Mouse (Mus musculus) forebrain, embryonic 16.5 days (tissue): Measurements from ENCODE around the gene Cacng3. TPM values are rescaled to one million over a fixed set of nuclear protein-coding genes. Genes with fewer than 3 reads are reported as not detected.

Source experiments
- ATAC-seq: fragments of 200-750 bp; cut with Nextera tagmentation; 2 replicates; pipeline ENCODE4 v1.8.0; 2017; ENCODE audit warnings: mild to moderate bottlenecking, moderate library complexity
- H3K27ac ChIP-seq: fragments of 300-500 bp; sonication (generic); 2 replicates; pipeline ENCODE4 v1.5.1; 2014; ENCODE audit warnings: low read length, control low read depth
- H3K27me3 ChIP-seq: fragments of 300-500 bp; sonication (generic); replicated peaks from 2 replicates; pipeline ENCODE4 v1.6.1; 2014; ENCODE audit warnings: low read length; ENCODE audit not compliant: control insufficient read depth, insufficient read depth
- H3K36me3 ChIP-seq: fragments of 300-500 bp; sonication (generic); 2 replicates; pipeline ENCODE4 v1.6.1; 2014; ENCODE audit not compliant: control insufficient read depth, insufficient read depth
- H3K4me1 ChIP-seq: fragments of 300-500 bp; sonication (generic); replicated peaks from 2 replicates; pipeline ENCODE4 v1.6.1; 2014; ENCODE audit warnings: low read length; ENCODE audit not compliant: control insufficient read depth, insufficient read depth
- H3K4me2 ChIP-seq: fragments of 300-500 bp; sonication (generic); 2 replicates; pipeline ENCODE4 v1.6.1; 2014; ENCODE audit warnings: mild to moderate bottlenecking, low read length, control low read depth
- H3K4me3 ChIP-seq: fragments of 300-500 bp; sonication (generic); replicated peaks from 2 replicates; pipeline ENCODE4 v1.5.1; 2014; ENCODE audit warnings: mild to moderate bottlenecking, low read length, control low read depth
- H3K9ac ChIP-seq: fragments of 300-500 bp; sonication (generic); replicated peaks from 2 replicates; pipeline ENCODE4 v1.6.1; 2014; ENCODE audit warnings: low read depth, low read length, control low read depth
- H3K9me3 ChIP-seq: fragments of 300-500 bp; sonication (generic); 2 replicates; pipeline ENCODE4 v1.6.1; 2016; ENCODE audit warnings: low read length; ENCODE audit not compliant: control insufficient read depth
- WGBS: fragments of 180-500 bp; shearing (Covaris S2); extraction: QIAGEN DNeasy Blood & Tissue Kit; methylation state at CpG from one replicate; pipeline ENCODE4 v1.1.7; 2014; 5-methylcytosine and 5-hydroxymethylcytosine counted together
- polyA plus RNA-seq: library from polyadenylated mRNA; unstranded; fragments of >200 nt; fragmentation: Nextera tagmentation; extraction: Ambion mirVana; gene quantifications from 2 replicates; pipeline ENCODE4 v1.2.1, GENCODE M21; 2015

Cacng3 gene
- polyA plus RNA-seq, 1 experiment from 2014 or later, result 12.8 TPM

DNA sequence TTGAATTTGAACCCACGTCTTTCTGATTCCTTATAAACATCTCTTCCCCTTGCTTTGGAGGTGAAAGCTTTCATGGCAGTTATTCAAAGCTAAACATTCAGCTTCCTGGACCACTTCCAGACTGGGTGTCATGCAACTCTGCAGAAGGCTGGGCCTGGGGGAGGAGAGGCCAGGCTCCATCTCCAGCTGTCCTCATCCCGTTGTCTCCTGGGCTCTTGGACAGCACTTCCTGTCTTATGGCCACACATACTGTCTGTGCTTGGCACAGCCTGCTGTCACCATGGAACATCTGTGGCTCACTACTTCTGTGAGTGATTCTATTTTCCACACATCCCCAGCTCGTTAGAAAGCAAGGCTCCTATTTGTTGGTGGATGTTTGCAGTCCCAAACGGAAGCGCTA lies 31.5 kb downstream of the Cacng3 start:
- no peak overlapping the region for H3K4me3 ChIP-seq
- H3K27me3 ChIP-seq, result no peaks in the 10 kb centered on the region
- H3K36me3 ChIP-seq, result no peaks in the 10 kb centered on the region
- no peak overlapping the region for H3K4me2 ChIP-seq
- no peaks in the 10 kb centered on the region for H3K9me3 ChIP-seq
- no peaks in the 10 kb centered on the region for H3K4me1 ChIP-seq
- no peak overlapping the region for H3K27ac ChIP-seq
- 59% methylated on average over 5 of the region's 5 CpGs for WGBS
- no peak for ATAC-seq
- H3K9ac ChIP-seq, result no peak overlapping the region

DNA sequence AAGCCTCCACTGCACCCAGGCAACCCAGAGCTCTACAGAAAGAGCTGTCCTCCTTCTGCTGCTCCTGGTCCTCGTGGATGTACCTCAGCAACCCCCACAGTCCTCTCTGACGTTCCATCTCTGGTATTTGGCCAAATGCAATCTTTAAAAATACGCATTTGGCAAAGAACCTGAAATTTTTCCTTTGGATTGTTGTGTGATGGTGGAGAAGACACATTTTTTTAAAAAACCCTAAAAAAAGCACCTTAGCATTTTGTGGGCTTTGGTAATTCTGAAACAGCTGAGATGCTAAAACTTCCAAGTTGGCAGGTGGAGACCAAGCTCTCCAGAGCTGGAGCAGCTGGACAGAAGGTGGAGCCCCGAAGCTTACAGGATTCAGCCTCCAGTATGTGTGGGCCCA lies 32.2 kb downstream of the Cacng3 start:
- Histone ChIP-seq H3K4me3 (no peak overlapping the region), H3K9me3 (no peaks in the 10 kb centered on the region), H3K36me3 (no peaks in the 10 kb centered on the region), H3K4me1 (no peaks in the 10 kb centered on the region), H3K4me2 (no peak overlapping the region), H3K9ac (no peak overlapping the region), H3K27ac (no peak overlapping the region), H3K27me3 (no peaks in the 10 kb centered on the region)
- ATAC-seq, result no peak
- 72% methylated on average over 4 of the region's 4 CpGs for WGBS

DNA sequence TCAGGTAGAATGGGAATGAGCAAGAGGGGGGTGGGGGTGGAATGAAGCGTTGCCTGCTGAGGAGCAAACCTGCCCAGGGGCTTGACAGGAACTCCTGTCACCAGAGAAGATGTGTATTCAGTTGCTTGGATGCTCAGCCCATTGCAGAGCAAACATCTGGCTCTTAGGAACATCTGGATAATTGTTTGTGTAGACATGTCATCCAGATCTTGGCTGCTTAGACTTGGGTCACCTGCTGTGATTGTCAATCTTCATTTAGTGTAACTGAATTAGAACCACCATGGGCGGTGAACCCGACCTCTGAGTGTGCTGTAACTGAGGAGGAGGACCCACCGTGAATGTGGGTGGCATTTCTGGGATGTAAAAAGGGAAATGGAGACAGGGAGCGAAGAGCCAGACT lies 36.4 kb downstream of the Cacng3 start:
- no peak for ATAC-seq
- WGBS, result 65% methylated on average over 5 of the region's 5 CpGs
- Histone ChIP-seq H3K4me1 (no peaks in the 10 kb centered on the region), H3K9me3 (no peaks in the 10 kb centered on the region), H3K27me3 (no peaks in the 10 kb centered on the region), H3K9ac (no peak overlapping the region), H3K4me2 (no peak overlapping the region), H3K36me3 (no peaks in the 10 kb centered on the region), H3K27ac (no peak overlapping the region), H3K4me3 (no peak overlapping the region)

DNA sequence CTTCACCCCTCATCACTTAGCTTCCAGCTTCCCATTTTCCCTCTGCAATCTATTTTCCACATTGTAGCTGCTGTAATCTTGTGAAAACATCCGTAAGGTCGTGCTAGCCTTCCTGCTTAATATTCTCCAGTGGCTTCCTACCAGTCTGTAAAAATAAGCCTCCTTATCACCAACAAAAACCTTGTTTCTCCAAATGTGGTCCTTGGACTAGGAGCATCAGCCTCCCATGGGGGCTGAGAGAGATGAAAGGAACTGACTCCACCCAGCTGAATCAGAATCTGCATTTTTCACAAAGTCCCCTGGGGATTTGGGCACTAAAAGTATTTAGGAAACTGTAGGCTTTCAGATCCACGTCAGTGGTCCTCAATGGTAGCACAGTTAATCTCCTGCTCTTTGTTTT lies 46.0 kb downstream of the Cacng3 start:
- no peaks in the 10 kb centered on the region for H3K27me3 ChIP-seq
- H3K27ac ChIP-seq, result no peak overlapping the region
- no peaks in the 10 kb centered on the region for H3K36me3 ChIP-seq
- H3K4me2 ChIP-seq, result no peak overlapping the region
- no peak overlapping the region for H3K4me3 ChIP-seq
- no peak overlapping the region for H3K9ac ChIP-seq
- ATAC-seq, result no peak
- 34% methylated on average over 3 of the region's 3 CpGs for WGBS
- H3K4me1 ChIP-seq, result 0 out of 2 replicates have a peak, but pooled peaks cover 2% of the 10 kb centered on the region
- no peaks in the 10 kb centered on the region for H3K9me3 ChIP-seq

DNA sequence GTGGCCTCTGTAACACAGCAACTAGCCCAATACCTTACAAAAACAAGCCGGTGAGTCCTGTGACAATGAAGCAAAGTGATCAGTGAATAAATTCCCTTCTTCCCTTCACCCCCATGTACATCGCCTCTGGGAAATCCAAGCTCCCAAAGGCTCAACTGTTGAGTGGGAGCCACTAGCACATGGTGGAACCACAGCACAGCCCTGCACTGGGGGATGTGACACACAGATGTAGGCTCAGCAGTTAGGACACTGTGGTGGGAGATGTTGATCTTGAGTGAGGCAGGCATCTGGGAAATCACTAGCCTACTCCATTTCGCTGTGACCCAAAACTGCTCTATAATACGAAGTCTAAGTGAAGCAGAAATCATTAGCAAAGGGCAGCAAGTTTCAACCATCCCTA lies 48.2 kb downstream of the Cacng3 start:
- H3K4me1 ChIP-seq, result 0 out of 2 replicates have a peak, but pooled peaks cover 2% of the 10 kb centered on the region
- H3K9me3 ChIP-seq, result no peaks in the 10 kb centered on the region
- no peaks in the 10 kb centered on the region for H3K27me3 ChIP-seq
- no peak overlapping the region for H3K27ac ChIP-seq
- H3K4me2 ChIP-seq, result no peak overlapping the region
- WGBS, result 91% methylated on average over 4 of the region's 4 CpGs
- no peak for ATAC-seq
- no peaks in the 10 kb centered on the region for H3K36me3 ChIP-seq
- H3K4me3 ChIP-seq, result no peak overlapping the region
- H3K9ac ChIP-seq, result no peak overlapping the region

DNA sequence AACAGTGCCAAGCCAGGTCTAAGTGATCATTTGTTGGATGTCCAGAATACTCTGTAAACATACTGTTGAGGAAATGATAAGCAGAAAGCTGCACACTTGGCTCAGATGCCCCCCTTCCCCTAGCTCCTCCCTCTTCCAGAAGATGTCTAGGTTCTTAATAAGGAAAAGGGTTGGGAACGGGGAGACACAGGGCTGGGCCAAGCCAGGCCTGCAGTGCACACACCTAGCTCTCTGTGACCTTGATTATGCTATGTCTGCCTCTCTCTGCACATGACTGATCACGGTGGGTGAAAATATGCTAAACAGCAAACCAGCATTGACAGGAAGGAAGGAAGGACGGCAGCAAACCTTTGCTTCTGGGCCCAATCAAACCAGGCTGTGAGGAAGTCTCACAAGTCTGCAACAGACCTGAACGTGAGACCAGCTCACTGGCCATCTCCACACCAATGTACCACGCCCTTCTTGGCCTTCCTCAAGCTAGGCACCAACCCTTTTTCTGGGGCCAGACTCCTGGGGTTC lies 53.1 kb downstream of the Cacng3 start:
- Histone ChIP-seq H3K36me3 (no peaks in the 10 kb centered on the region), H3K27ac (no peak overlapping the region), H3K4me3 (no peak overlapping the region), H3K4me2 (no peak overlapping the region), H3K4me1 (no peaks in the 10 kb centered on the region), H3K9me3 (no peaks in the 10 kb centered on the region), H3K27me3 (no peaks in the 10 kb centered on the region), H3K9ac (no peak overlapping the region)
- 50% methylated on average over 5 of the region's 5 CpGs for WGBS
- no peak for ATAC-seq

DNA sequence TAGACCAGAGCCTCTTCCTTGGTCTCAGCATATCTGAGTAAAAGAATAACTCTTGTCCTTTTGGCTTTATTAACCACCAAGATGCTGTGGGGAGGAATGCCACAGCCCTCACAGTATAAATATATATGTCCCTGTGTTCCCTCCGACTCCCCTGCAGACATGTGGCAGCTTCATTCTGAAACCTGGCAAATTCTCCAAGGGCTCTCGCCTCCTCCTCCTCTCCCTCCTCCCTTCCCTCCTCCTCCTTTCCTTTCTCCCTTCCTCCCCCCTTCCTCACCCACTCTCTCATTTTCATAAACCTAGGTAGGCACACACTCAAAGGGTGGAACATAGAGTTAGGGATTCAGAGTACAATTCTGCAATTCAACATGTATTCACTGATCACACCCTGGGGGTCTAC lies 56.1 kb downstream of the Cacng3 start:
- Histone ChIP-seq H3K4me3 (no peak overlapping the region), H3K4me2 (no peak overlapping the region), H3K4me1 (peaks cover 5% of the 10 kb centered on the region; the same call in 1 of the 2 replicates), H3K27ac (no peak overlapping the region), H3K9ac (no peak overlapping the region), H3K27me3 (no peaks in the 10 kb centered on the region), H3K9me3 (no peaks in the 10 kb centered on the region), H3K36me3 (no peaks in the 10 kb centered on the region)
- WGBS, result 68% methylated on average over 2 of the region's 2 CpGs
- no peak for ATAC-seq

DNA sequence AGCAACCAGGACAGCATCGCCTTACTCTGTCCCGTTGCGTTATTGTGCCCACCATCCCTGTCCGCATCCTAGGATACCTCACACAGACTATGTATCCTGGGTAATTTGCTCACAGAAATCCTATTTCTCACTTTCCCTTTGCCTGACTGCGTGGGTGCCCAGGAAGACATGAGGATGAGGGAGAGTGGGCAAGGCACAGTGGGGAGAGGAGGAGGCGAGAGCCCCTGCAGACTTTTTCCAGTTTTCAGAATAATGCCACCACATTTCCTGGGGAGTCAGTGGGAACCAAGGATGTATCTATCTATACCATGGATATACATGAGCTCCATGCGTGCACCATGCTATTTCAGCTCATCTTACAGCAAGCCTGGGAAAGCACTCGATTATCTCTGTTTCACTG lies 57.9 kb downstream of the Cacng3 start:
- Histone ChIP-seq H3K9me3 (no peaks in the 10 kb centered on the region), H3K4me1 (peaks cover 5% of the 10 kb centered on the region; the same call in 1 of the 2 replicates), H3K27ac (no peak overlapping the region), H3K27me3 (no peaks in the 10 kb centered on the region), H3K4me3 (no peak overlapping the region), H3K36me3 (no peaks in the 10 kb centered on the region), H3K9ac (no peak overlapping the region), H3K4me2 (no peak overlapping the region)
- 94% methylated on average over 8 of the region's 8 CpGs for WGBS
- ATAC-seq, result no peak

DNA sequence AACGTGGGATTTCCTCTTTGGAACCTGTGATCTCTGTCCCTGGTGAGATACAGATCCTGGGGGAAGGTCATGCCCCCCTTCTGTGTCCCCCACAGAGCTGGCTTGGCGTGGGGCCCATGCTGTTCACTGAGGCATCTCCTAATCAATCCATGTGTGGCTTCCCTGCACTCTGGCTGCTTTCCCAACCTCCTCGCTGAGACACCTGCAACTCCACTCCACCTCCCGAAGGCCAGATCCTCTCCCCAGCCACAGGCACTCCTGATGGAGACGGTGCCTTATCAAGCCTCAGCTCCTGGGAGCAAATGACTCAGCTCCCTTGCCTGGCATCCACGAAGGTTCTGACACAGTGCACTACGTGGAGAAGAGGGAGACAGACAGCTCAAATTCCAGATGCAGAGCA lies 58.6 kb downstream of the Cacng3 start:
- H3K4me3 ChIP-seq, result no peak overlapping the region

DNA sequence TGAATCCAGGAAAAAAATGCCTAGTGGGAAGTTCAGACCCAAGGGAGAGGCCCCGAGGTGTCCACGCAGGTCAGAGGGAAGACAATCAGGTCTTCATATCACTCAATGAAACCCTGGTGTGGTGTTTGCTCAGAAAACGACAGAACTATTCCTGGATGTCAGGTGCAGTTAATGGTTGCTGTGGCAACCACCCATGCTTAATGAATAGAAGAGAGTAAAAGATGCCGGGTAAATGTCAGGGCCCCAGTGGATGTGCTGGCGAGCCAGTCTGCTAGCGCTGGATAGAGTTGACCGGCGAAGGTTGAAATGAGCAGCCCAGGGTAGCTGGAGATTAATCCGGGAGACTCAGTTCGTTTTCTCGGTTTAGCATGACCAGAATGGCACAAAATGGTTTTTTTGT lies 65.0 kb downstream of the Cacng3 start:
- Histone ChIP-seq H3K9me3 (no peaks in the 10 kb centered on the region), H3K4me3 (no peak overlapping the region), H3K4me1 (peaks cover 7% of the 10 kb centered on the region), H3K27me3 (no peaks in the 10 kb centered on the region), H3K4me2 (no peak overlapping the region), H3K36me3 (no peaks in the 10 kb centered on the region), H3K27ac (no peak overlapping the region), H3K9ac (no peak overlapping the region)
- 34% methylated on average over 11 of the region's 11 CpGs for WGBS
- ATAC-seq, result no peak

More for the DNA sequence above, 58.6 kb downstream of the Cacng3 start:
- WGBS, result 29% methylated on average over 7 of the region's 7 CpGs
- H3K9me3 ChIP-seq, result no peaks in the 10 kb centered on the region
- H3K9ac ChIP-seq, result no peak overlapping the region
- H3K4me2 ChIP-seq, result no peak overlapping the region
- no peak for ATAC-seq
- H3K36me3 ChIP-seq, result no peaks in the 10 kb centered on the region
- H3K27ac ChIP-seq, result no peak overlapping the region
- H3K27me3 ChIP-seq, result no peaks in the 10 kb centered on the region
- peaks cover 5% of the 10 kb centered on the region; the same call in 1 of the 2 replicates for H3K4me1 ChIP-seq
